Mouse (Mus musculus): ENCODE measurements around the gene Tmem14a. TPM values are rescaled to one million over a fixed set of nuclear protein-coding genes. Genes with fewer than 3 reads are reported as not detected.
"Not testable (repeated sequence)": the region's sequence is repeated elsewhere in the genome, so short reads cannot be mapped to it uniquely, and the experiment has no call there.

Gene Tmem14a
- polyA plus RNA-seq, 1 experiment from 2014 or later: 11.3 TPM

DNA sequence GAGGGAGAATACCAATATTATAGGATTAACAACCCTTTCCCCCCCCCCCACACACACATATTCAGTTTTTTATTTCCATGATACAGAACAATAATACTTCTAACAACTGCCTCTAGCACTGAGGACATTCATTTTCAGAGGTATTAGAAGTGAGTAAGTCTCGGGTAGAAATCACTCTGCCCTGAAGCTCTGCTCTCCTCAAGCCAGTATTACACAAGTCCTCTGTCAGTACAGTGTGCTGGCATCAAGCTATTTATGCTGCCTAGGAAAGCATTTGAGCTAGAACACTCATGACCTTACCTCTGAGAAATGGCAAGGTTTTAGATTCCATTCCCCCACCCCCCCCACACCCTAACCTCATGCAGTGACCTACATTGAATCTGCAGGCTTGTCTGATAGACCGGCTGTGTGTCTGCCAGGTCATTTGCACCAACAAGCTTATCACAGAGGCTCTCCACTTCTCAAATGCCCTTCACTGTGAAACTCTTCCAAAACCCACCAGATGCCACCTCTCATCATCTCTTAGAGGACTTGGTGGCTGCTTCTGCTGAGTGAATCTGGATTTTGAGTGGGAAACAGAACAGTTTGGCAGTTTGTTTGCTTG, 56.2 kb downstream of the Tmem14a start:
- Histone ChIP-seq H3K27me3 (ENCODE audit: control insufficient read depth, insufficient read depth, low read length) (no peaks in the 10 kb centered on the region), H3K4me2 (ENCODE audit: low read depth) (no peak overlapping the region), H3K36me3 (ENCODE audit: control insufficient read depth, insufficient read depth, low read length) (no peaks in the 10 kb centered on the region), H3K27ac (ENCODE audit: low read depth, low read length) (no peak overlapping the region), H3K9ac (ENCODE audit: low read length) (no peak overlapping the region), H3K4me1 (ENCODE audit: control insufficient read depth, insufficient read depth, low read length) (no peaks in the 10 kb centered on the region), H3K4me3 (ENCODE audit: low read depth, low read length) (no peak overlapping the region), H3K9me3 (ENCODE audit: control insufficient read depth, low read length) (no peaks in the 10 kb centered on the region)
- 94% methylated on average over 2 of the region's 2 CpGs for WGBS
- no peak for DNase-seq (ENCODE audit: low spot score)
- no peak for ATAC-seq (ENCODE audit: insufficient read depth, low FRiP score, low TSS enrichment)

DNA sequence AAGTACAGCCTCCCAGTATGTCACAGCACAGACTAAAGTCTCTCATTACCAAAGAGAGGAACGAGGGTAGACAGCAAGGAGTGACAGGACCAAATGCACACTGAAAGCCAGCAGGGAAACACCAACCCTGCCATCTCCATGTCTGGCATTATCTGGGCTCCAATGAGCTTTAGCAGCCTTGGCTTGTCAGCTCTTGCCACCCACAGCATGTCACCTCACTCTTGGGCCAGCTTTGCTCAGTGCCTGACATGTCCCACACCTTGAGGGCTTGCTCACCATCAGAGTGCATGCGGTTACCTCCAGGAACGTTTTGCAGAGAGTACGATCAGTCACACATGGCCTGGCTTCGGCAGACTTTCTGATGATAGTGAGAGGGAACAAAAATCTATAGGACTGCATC, 57.0 kb downstream of the Tmem14a start:
- H3K4me2 ChIP-seq (ENCODE audit: low read depth); H3K9me3 ChIP-seq (ENCODE audit: control insufficient read depth, low read length); H3K4me3 ChIP-seq (ENCODE audit: low read depth, low read length); H3K4me1 ChIP-seq (ENCODE audit: control insufficient read depth, insufficient read depth, low read length); H3K27me3 ChIP-seq (ENCODE audit: control insufficient read depth, insufficient read depth, low read length); H3K36me3 ChIP-seq (ENCODE audit: control insufficient read depth, insufficient read depth, low read length); H3K9ac ChIP-seq (ENCODE audit: low read length); H3K27ac ChIP-seq (ENCODE audit: low read depth, low read length); DNase-seq (ENCODE audit: low spot score); ATAC-seq (ENCODE audit: insufficient read depth, low FRiP score, low TSS enrichment): not testable (repeated sequence)
- 90% methylated on average over 5 of the region's 5 CpGs for WGBS

GRCm38 (mm10) chr1:21276158-21276557, 57.8 kb downstream of the Tmem14a start:
- H3K27ac ChIP-seq (ENCODE audit: low read depth, low read length); ATAC-seq (ENCODE audit: insufficient read depth, low FRiP score, low TSS enrichment); H3K4me3 ChIP-seq (ENCODE audit: low read depth, low read length); H3K4me2 ChIP-seq (ENCODE audit: low read depth); H3K4me1 ChIP-seq (ENCODE audit: control insufficient read depth, insufficient read depth, low read length); H3K9me3 ChIP-seq (ENCODE audit: control insufficient read depth, low read length); DNase-seq (ENCODE audit: low spot score); H3K27me3 ChIP-seq (ENCODE audit: control insufficient read depth, insufficient read depth, low read length); H3K9ac ChIP-seq (ENCODE audit: low read length); H3K36me3 ChIP-seq (ENCODE audit: control insufficient read depth, insufficient read depth, low read length): not testable (repeated sequence)
- 35% methylated on average over 2 of the region's 2 CpGs for WGBS

Other genes with a start within 250 kb of the Tmem14a start
- 6.9 and 7.9 TPM in 2 replicates for gene Tram2, start 139.3 kb upstream of the Tmem14a start, polyA plus RNA-seq (2014; fragmentation: Nextera tagmentation; extraction: Ambion mirVana)
- 0.31 and 0.48 TPM in 2 replicates for gene Gsta3, start 22.0 kb downstream of the Tmem14a start, polyA plus RNA-seq (2014; fragmentation: Nextera tagmentation; extraction: Ambion mirVana)
- not detected in 2 replicates for gene Khdc1a, start 131.1 kb downstream of the Tmem14a start, polyA plus RNA-seq (2014; fragmentation: Nextera tagmentation; extraction: Ambion mirVana)
- not detected in 2 replicates for gene Khdc1c, start 149.8 kb downstream of the Tmem14a start, polyA plus RNA-seq (2014; fragmentation: Nextera tagmentation; extraction: Ambion mirVana)
- not detected in 2 replicates for gene Khdc1b, start 165.0 kb downstream of the Tmem14a start, polyA plus RNA-seq (2014; fragmentation: Nextera tagmentation; extraction: Ambion mirVana)

Data from neural tube, embryonic 11.5 days (tissue).